Mouse (Mus musculus) liver, embryonic 15.5 days (tissue): ENCODE results near the gene Scaf8. TPM values are rescaled to one million over a fixed set of nuclear protein-coding genes. Genes with fewer than 3 reads are reported as not detected.

ENCODE experiments used
- ATAC-seq: fragments of 200-750 bp; cut with Nextera tagmentation; 2 replicates; pipeline ENCODE4 v1.8.0; 2017; ENCODE audit warnings: moderate number of reproducible peaks, mild to moderate bottlenecking, moderate library complexity; ENCODE audit not compliant: insufficient read depth
- H3K27ac ChIP-seq: fragments of 300-500 bp; sonication (generic); replicated peaks from 2 replicates; pipeline ENCODE4 v1.5.1; 2015; ENCODE audit warnings: mild to moderate bottlenecking, inconsistent platforms
- H3K27me3 ChIP-seq: fragments of 300-500 bp; sonication (generic); 2 replicates; pipeline ENCODE4 v1.6.1; 2015; ENCODE audit warnings: mild to moderate bottlenecking, inconsistent platforms
- H3K36me3 ChIP-seq: fragments of 300-500 bp; sonication (generic); replicated peaks from 2 replicates; pipeline ENCODE4 v1.6.1; 2015; ENCODE audit warnings: moderate library complexity, mild to moderate bottlenecking, inconsistent platforms
- H3K4me1 ChIP-seq: fragments of 300-500 bp; sonication (generic); replicated peaks from 2 replicates; pipeline ENCODE4 v1.6.1; 2015; ENCODE audit warnings: inconsistent platforms
- H3K4me2 ChIP-seq: fragments of 300-500 bp; sonication (generic); 2 replicates; pipeline ENCODE4 v1.6.1; 2015; ENCODE audit warnings: moderate library complexity, mild to moderate bottlenecking, inconsistent platforms
- H3K4me3 ChIP-seq: fragments of 300-500 bp; sonication (generic); replicated peaks from 2 replicates; pipeline ENCODE4 v1.5.1; 2015; ENCODE audit warnings: mild to moderate bottlenecking, inconsistent platforms
- H3K9ac ChIP-seq: fragments of 300-500 bp; sonication (generic); 2 replicates; pipeline ENCODE4 v1.6.1; 2015; ENCODE audit warnings: moderate library complexity, mild to moderate bottlenecking, inconsistent platforms
- H3K9me3 ChIP-seq: fragments of 300-500 bp; sonication (generic); replicated peaks from 2 replicates; pipeline ENCODE4 v1.6.1; 2016; ENCODE audit warnings: inconsistent platforms
- WGBS: fragments of 180-500 bp; shearing (Covaris S2); methylation state at CpG from one replicate; pipeline ENCODE4 v1.1.7; 2015; ENCODE audit warnings: mixed read lengths; ENCODE audit not compliant: insufficient replicate concordance; 5-methylcytosine and 5-hydroxymethylcytosine counted together
- polyA plus RNA-seq: library from polyadenylated mRNA; unstranded; fragments of >200 nt; fragmentation: Nextera tagmentation; extraction: Ambion mirVana; gene quantifications from 2 replicates; pipeline ENCODE4 v1.2.1, GENCODE M21; 2015

Gene Scaf8
- polyA plus RNA-seq, 1 experiment from 2014 or later, result 8.0 TPM

- H3K36me3 ChIP-seq, result 0 out of 2 replicates have a peak, but pooled peaks cover 6% of the 10 kb centered on the region
- no peak overlapping the region for H3K27ac ChIP-seq
- H3K9ac ChIP-seq, result no peak overlapping the region
- H3K27me3 ChIP-seq, result no peaks in the 10 kb centered on the region
- no peak overlapping the region for H3K4me3 ChIP-seq
- ATAC-seq, result peak; percentile 86
- no peaks in the 10 kb centered on the region for H3K9me3 ChIP-seq
- 46% methylated on average over 17 of the region's 17 CpGs for WGBS
- peak overlapping the region; percentile 23 for H3K4me2 ChIP-seq
- H3K4me1 ChIP-seq, result peaks cover 10% of the 10 kb centered on the region
Measured at GRCm38 (mm10) chr17:3230231-3231000, 115.6 kb downstream of the Scaf8 start.

DNA sequence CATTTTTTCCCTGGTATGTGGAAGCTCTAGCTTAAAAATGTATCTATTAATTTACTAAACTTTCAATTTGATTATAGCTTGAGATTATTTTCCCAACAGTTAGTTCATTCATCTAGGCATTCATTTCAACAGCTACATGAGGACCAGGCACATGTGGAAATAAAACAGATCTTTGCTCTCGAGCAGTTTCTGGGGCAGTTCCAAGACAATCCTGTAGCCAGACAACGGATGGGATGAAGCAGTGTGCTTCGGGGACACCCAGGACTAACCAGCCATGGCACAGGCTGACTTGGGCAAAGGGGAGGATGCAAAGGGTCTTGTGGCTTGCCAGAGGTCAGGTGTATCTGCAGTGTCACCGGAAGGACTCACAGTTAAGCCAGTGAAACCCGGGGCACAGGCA is 117.9 kb downstream of the Scaf8 start:
- no peak overlapping the region for H3K4me2 ChIP-seq
- no peaks in the 10 kb centered on the region for H3K9me3 ChIP-seq
- no peak for ATAC-seq
- H3K27ac ChIP-seq, result no peak overlapping the region
- no peak overlapping the region for H3K9ac ChIP-seq
- peaks cover 9% of the 10 kb centered on the region; the same call in 1 of the 2 replicates for H3K36me3 ChIP-seq
- WGBS, result 75% methylated on average over 5 of the region's 5 CpGs
- no peaks in the 10 kb centered on the region for H3K27me3 ChIP-seq
- H3K4me1 ChIP-seq, result peaks cover 10% of the 10 kb centered on the region
- H3K4me3 ChIP-seq, result no peak overlapping the region

GRCm38 (mm10) chr17:3243672-3244071 is 128.9 kb downstream of the Scaf8 start:
- no peak for ATAC-seq
- no peaks in the 10 kb centered on the region for H3K36me3 ChIP-seq
- H3K27me3 ChIP-seq, result no peaks in the 10 kb centered on the region
- no peak overlapping the region for H3K9ac ChIP-seq
- no peaks in the 10 kb centered on the region for H3K9me3 ChIP-seq
- H3K4me1 ChIP-seq, result peaks cover 24% of the 10 kb centered on the region
- H3K4me2 ChIP-seq, result no peak overlapping the region
- H3K27ac ChIP-seq, result no peak overlapping the region
- no peak overlapping the region for H3K4me3 ChIP-seq
- 84% methylated on average over 3 of the region's 3 CpGs for WGBS

DNA sequence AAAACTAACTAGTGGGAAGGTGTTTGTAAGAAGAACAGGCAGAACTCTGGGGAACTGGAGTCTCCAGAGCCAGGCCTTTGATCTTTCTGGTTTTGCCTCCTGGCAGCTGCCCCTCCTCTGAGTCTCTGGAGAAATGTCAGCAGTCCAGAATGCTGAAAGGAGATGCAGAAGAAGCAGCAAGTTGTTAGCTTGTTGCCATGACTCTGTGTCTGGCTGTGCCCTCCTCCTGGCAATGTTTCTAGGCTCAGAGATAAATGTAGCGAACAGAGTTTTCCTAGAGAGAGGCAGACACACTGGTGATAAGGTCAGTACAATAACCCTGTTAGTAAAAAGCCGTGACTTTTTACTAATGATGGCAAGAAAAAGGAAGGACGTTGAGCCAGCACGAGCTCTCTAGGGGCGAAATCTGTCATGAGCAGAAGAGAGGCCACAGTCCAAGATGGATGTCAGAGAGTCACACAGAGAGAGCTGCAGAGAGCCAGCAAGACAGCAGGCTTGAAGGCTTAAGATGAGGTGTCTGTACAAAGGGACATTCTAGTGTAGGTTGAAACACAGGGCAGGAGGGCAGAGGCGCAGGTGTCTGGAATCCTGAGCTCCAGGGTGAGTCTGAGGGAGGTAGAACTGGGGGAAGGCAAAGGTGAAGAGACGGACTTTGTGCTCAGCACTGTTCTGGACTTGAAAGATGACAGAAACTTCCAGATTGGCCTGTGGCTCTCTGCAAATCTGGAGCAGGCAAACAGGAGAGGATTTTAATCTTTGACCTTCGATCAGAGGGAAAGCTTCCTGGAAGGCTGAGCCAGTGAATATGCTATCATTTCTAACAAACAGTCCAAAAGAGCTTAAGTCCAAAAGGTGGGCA is 130.3 kb downstream of the Scaf8 start:
- peak; percentile 59 for ATAC-seq
- H3K27me3 ChIP-seq, result no peaks in the 10 kb centered on the region
- H3K4me2 ChIP-seq, result no peak overlapping the region
- H3K36me3 ChIP-seq, result no peaks in the 10 kb centered on the region
- no peak overlapping the region for H3K4me3 ChIP-seq
- WGBS, result 63% methylated on average over 8 of the region's 8 CpGs
- H3K4me1 ChIP-seq, result peaks cover 24% of the 10 kb centered on the region
- H3K9ac ChIP-seq, result no peak overlapping the region
- H3K9me3 ChIP-seq, result no peaks in the 10 kb centered on the region
- no peak overlapping the region for H3K27ac ChIP-seq

- ATAC-seq, result no peak
Measured at GRCm38 (mm10) chr17:3246665-3247370, 132.0 kb downstream of the Scaf8 start.

More at GRCm38 (mm10) chr17:3246665-3247370, 132.0 kb downstream of the Scaf8 start:
- Histone ChIP-seq H3K4me2 (no peak overlapping the region), H3K27me3 (no peaks in the 10 kb centered on the region), H3K4me3 (no peak overlapping the region), H3K27ac (no peak overlapping the region), H3K4me1 (peaks cover 24% of the 10 kb centered on the region), H3K9ac (no peak overlapping the region), H3K9me3 (no peaks in the 10 kb centered on the region), H3K36me3 (no peaks in the 10 kb centered on the region)
- WGBS, result 55% methylated on average over 7 of the region's 7 CpGs

Other genes with a start within 250 kb of the Scaf8 start
- 0.67 and 0.73 TPM in 2 replicates for gene Tiam2, start 211.6 kb downstream of the Scaf8 start, polyA plus RNA-seq